Mouse (Mus musculus) gonadal fat pad, adult 2 months (tissue): ENCODE measurements around the gene Krt5. TPM values are rescaled to one million over a fixed set of nuclear protein-coding genes. Genes with fewer than 3 reads are reported as not detected.
A peak's percentile ranks its signal among the peaks of the same experiment; 100 is the strongest.
"Not testable (repeated sequence)": the region's sequence is repeated elsewhere in the genome, so short reads cannot be mapped to it uniquely, and the experiment has no call there.

Experiments used
- DNase-seq: peaks from one replicate; pipeline ENCODE4 v3.0.0-alpha.2; 2012; ENCODE audit warnings: low read depth
- polyA plus RNA-seq: library from polyadenylated mRNA; depleted of rRNA; stranded (reverse); fragments of >200 nt; gene quantifications from 2 replicates; pipeline ENCODE4 v1.2.3, GENCODE M21; 2012; rRNA removed

Krt5 gene
- polyA plus RNA-seq: 36.9 and 48.0 TPM in 2 replicates

GRCm38 (mm10) chr15:101712720-101713119 lies at the start of gene Krt5:
Gene Krt5 (minus strand): TSS chr15:101712898.
- no peak for DNase-seq

GRCm38 (mm10) chr15:101742711-101743110 lies 30.0 kb upstream of the Krt5 start, which contains the start of gene Krt71:
Gene Krt71 (minus strand): TSS chr15:101743109.
- DNase-seq: no peak

DNA sequence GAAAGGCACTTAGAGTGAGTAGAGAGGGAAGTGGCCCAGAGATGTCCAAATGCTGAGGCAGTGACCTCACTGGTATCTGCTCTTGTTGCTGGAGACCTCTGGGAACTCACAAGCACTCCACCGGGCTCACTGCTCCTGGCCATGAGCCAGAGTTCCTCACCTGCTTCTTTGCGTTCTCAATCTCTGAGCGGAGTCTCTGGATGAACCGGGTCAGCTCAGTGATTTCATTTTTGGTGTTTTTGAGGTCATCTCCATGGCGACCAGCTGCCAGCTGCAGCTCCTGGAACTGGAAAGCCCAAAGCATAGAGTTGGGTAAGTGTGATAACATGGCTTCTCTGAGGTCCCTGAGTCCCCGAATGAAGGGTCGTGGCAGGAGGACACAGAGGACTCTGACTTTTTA lies 25.1 kb upstream of the Krt5 start:
- no peak for DNase-seq

DNA sequence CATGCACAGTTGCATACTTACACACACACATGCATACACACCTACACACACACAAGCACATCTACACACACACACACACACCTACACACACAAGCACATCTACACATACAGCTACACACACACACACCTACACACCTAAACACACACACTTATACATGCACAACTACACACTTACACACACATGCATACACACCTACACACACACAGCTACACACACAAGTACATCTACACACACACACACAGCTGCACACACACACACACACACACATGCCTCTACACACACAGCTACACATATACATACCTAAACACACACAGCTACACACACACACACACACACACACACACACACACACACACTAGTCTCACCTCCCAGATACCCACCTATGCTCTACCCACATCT lies 18.0 kb upstream of the Krt5 start:
- no peak for DNase-seq

DNA sequence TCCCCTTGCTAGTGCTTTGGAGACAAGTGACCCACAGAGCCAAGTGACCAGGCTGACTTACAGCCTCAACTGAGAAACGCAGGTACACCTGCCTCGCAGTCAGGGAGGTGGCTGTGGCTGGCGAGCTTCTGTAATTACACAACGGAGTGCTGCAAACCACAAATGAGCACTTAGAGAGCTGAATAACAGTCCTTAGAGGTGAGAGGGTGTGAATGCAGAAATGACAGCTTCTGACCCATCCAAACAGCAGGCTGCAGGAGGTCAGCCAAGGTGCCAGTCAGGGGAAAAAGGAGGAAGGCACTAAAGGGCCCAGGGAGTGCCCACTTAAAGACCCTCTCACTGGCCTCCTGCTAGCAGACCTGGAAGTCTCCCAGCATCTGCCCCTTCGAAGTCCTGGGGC lies 12.0 kb upstream of the Krt5 start:
- DNase-seq: no peak

GRCm38 (mm10) chr15:101715831-101716230 lies 3.1 kb upstream of the Krt5 start:
- no peak for DNase-seq

DNA sequence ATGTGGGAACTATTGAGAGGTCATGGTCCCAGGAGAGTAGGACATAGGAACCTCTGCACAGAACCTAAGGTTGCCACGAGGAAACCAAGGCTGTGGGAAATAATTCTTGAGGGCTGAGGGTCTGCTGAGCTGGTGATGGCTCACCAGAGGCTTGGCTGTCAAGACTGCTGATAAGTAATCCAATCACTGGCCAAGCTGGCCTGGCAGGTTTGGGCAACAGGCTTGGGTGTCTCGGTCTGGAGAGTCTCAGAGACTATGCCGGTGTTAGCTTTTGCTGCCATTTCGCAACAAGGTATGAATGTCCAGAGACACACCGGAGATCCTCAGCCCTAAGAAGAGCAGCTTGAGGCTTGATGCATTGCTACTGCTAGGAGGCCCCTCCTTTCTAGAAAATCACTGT lies 1.7 kb upstream of the Krt5 start:
- no peak for DNase-seq

GRCm38 (mm10) chr15:101713731-101714130 lies 1.0 kb upstream of the Krt5 start:
- no peak for DNase-seq

DNA sequence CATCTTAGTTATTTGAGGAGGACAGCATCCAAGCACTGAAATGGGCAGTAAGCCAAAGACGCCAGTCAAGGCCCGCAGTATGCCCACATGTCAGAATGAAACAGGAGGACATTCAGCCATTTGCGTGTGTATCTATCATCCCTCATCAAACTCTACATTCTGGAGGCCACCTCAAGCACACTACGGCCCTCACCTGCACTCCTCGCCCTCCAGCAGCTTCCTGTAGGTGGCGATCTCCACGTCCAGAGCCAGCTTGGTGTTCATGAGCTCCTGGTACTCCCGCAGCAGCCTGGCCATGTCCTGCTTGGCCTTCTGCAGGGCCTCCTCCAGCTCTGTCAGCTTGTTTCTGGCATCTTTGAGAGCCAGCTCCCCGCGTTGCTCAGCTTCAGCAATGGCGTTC lies 4.0 kb downstream of the Krt5 start:
- no peak for DNase-seq

GRCm38 (mm10) chr15:101707454-101707853 lies 5.2 kb downstream of the Krt5 start:
- no peak for DNase-seq

GRCm38 (mm10) chr15:101704066-101704465 lies 8.6 kb downstream of the Krt5 start:
- no peak for DNase-seq

- no peak for DNase-seq
Measured at GRCm38 (mm10) chr15:101702380-101702779, 10.3 kb downstream of the Krt5 start.

DNA sequence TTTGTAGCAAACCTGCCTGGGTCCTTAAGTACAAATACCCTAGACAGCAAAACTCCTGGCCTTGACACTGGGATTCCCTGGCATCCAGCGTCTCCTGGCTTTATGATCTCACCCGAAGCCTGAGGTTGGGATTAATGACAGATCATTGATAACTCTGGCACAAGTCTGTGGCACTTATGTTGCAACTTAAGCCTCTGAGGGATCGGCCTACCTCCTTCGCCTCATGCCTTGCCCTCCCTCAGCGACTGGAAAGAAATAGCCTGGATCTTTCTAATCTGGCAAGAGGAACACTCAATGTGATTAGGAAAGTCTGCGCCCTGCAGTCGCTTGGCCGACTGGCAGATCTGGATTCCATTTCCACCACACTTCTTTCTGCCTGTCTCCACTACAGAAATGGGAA lies 12.8 kb downstream of the Krt5 start:
- peak; percentile 81 for DNase-seq

DNA sequence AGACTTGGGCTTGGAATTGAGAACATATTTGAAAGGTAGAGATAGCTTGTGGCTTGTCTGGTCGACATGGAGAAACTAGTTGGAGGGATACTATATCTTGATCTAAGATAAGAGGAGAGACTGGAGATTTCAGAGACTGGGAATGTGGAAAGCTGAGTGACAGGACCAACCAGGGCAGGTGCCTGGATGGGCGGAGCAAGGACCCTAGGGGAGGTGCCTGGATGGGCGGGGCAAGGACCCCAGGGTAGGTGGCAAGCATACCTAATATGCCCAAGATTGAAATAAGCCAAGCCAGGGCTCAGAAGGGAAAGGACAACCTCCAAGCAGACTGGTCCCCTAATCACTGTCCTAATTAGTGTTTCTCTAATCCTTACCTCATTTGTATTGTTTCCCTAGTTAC lies 13.5 kb downstream of the Krt5 start:
- DNase-seq: no peak

DNA sequence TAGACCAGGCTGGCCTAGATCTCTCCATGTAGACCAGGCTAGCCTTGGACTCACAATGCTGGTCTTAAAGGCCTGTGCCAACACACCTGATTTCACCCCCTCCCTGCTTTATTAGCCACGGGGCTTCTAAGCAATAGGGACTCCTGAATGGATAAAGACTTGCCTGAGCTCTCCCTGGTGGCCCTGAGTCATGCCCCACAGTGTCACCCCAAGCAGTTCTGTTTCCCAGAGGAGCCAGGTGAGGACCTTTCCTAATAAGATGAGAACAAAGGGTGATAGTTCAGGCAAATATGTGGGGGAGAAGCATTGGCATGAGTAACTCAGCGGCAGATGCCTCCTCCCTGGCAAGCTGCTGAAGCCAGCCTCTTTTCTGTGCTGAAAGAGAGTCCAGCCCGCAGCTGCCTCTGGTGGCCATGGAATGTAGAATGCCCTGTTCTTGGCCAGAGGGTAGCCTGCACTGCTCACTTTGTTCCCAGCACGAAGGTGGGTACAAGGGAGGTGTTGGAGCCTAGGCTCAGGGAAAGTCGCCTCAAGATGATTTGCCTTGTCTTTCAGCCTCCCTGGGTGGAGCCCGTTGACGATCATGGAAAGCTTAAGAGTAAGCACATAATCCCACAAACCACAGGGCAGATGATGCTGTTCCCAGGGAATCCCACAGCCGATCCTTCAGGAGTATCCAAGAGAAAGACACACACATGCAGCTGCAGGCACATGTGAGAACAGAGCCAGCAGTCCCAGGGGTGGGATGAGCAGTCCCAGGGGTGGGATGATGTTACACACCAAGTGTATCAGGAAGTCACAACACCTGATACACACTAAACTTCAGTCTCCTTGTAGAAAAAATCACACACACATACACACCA lies 15.1 kb downstream of the Krt5 start:
- DNase-seq: no peak

- DNase-seq: no peak
Measured at GRCm38 (mm10) chr15:101694207-101694606, 18.5 kb downstream of the Krt5 start, which contains the start of gene Krt6a. Gene Krt6a (minus strand): TSS chr15:101694307.

- not testable (repeated sequence) for DNase-seq
Measured at GRCm38 (mm10) chr15:101690460-101690859, 22.2 kb downstream of the Krt5 start.

- no peak for DNase-seq
Measured at GRCm38 (mm10) chr15:101688161-101688560, 24.5 kb downstream of the Krt5 start.

GRCm38 (mm10) chr15:101680187-101680586 lies 32.5 kb downstream of the Krt5 start, which contains the start of gene Krt6b:
Gene Krt6b (minus strand): TSS chr15:101680287.
- DNase-seq: no peak

DNA sequence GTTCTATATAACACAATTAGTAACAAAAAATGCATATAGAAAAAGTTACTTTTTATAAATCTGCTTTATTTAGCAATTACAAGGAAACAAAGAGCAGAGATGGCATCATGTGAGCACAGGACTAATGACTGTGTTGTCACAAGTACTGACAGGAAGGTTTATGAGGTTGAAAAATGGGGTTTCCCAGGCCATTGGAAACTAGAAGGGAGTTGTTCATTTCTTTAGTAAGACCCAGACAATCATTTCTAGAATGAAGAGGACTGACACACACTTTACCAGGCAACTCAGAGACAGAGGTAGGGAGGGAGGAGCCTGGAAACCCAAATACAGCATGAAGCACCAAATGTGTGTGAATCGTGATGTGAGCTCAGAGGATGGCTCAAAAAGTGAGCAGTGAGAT lies 36.7 kb downstream of the Krt5 start:
- no peak for DNase-seq
